Mouse (Mus musculus): ENCODE measurements around the gene Gm20388.

Gm20388 gene

DNA sequence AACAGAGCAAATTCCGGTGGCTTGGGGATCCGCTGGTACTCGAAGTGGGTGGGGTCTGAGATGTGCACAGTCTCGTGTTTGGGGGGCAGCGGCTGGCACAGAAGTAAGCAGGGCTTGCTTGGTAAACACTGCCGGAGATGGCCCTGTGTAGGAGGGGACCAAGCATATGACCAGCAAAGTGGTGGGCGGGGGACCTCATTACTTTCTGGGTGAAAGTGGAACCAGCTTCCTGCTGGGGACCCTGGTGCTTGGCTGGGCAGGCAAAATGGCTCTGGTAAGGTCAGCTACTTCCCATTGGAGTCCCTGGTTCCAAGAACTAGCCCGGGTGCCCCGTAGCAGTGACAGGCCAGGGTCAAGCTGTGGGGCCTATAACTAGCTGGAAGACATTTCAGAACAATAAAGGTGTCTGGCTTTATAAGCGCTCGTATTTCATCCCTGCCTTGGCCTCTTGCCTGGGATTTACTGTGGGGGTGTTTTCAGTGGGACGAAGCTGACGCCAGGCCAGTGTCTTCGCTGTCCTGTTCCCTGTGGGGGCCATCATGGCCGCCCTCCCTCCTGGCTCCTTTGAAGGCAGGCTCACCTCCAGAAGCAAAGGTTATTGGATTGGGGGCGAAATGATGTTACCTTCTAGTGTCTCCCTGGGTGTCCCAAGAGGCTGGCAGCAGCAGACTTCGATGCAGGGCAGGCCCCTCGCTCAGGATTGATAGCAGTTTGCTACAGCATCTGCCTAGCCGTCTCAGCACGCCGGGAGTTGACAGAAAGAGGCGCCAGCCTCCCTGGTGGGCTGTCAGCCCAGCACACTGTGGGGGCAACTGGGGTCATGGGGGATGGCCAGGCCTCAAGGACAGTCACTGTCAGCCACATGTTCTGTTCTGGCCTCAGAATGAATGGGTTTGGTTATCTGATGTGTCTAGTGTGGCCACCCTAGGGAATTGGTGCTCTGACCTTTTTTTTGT, 466.5 kb downstream of the Gm20388 start:
- DNase-seq: peak; percentile 79

DNA sequence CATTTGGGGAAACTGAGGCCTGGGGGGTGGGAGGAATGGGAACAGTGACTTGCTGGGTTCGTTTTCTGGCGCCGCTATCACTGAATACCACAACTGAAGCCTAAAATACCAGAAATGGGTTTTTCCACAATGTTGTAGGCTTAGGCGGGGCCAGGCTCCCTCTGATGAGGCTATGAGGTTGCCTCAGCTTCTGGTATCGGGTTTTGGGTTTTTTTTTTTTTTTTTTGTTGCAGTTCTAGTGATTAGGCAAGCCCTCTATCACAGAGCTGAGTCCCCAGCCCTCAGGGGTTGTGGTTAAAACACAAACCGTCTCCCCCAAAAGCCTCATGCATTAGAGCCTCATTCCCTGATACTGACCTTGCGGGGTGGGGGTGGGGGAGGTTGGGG, 467.2 kb downstream of the Gm20388 start:
- DNase-seq: no peak

DNA sequence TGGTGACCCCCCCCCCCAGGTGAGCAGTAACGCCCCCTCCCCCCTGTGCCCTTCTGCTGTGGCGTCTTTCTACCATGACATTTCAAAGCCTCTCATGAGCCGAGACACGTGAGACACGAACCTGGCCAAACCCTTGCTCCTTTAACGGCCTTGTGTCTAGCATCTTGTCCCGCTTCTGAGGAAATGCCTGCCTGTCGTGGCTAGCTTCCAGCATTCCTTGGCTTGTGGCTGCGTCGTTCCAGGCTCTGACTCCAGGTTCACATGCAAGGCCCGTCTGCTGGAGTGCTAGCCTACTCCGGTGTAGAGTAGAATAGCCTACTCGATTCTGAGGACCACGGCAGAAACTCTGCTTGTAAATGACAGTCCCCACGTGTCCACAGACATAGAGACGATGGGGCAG, 467.7 kb downstream of the Gm20388 start:
- DNase-seq: peak; percentile 72

DNA sequence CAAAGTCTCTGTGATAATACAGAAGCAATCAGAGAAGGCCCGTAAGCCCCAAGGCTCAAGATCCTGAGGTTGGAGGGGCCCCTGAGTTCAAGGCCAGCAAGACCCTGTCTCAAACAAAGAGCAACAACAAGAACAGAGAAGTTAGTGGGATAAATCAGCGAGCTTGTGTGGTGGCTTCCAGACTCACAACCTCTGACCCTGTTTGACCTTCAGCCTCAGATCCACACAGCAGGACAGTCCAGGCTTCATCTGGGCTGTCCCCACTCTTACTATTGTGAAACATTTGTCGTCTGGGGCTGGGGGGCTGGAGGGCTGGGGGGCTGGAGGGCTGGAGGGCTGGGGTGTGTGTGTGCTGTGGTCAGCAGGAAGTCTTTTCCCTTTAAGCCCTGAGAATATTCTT, 468.4 kb downstream of the Gm20388 start:
- DNase-seq: no peak

DNA sequence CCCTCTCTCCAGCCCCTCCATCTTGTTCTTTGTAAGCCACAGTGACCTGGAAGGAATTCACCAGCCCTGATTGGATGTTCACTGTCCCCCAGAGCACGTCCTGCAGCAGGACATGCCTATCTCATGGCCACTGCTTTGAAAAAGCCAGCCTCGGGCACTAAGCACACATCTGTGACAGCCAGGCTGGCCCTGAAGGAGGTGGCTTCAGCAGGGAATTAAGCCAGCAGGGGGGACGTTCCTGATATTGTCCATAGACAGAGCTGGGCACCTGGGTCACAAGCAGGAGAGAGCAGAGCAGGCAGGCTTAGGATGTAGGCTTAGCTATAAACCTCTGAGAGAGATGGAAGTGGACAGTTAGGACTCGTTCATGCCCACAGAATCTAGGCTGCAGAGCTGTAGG, 471.2 kb downstream of the Gm20388 start:
- DNase-seq: no peak

GRCm38 (mm10) chr8:120382436-120383203, 472.0 kb downstream of the Gm20388 start:
- DNase-seq: peak; percentile 70

DNA sequence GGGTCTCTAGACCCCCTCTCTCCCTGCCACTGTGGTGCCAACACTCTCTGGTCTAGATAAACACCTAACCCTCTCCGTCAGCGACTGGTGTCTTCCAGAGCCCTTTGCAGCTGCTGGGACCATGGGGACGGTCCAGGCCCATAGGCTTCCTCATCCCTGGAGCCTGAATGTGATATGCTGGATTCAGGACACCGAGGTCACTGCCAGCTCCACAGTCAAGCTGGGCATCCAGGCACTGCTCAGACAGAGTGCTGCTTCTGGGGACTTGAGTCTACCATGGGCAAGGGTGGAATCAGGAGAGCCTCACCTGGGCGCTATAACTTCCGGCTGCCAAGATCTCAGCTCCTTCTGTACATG, 472.5 kb downstream of the Gm20388 start:
- DNase-seq: no peak

DNA sequence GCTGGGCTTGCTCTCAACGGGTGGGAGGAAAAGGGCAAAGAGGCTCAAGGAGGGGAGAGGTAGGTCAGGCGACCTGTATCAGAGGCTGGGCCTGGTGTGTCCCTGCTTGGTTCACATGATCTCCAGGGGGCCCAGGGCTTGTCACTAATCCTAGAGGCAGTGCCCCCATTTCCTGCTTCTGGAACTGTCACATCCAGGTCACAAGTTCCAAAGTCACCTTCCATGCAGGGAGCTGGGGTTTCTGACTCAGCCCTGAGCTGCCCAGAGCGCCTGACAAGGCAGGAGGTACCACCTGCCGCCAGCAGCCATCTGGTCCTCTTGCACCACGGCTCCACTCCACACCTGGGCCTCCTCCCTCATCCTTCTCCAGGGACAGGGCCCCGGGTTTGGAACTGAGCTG, 473.1 kb downstream of the Gm20388 start:
- DNase-seq: no peak

- no peak for DNase-seq
Measured at GRCm38 (mm10) chr8:120384745-120385144, 474.1 kb downstream of the Gm20388 start.

GRCm38 (mm10) chr8:120388246-120388645, 477.6 kb downstream of the Gm20388 start:
- DNase-seq: no peak

DNA sequence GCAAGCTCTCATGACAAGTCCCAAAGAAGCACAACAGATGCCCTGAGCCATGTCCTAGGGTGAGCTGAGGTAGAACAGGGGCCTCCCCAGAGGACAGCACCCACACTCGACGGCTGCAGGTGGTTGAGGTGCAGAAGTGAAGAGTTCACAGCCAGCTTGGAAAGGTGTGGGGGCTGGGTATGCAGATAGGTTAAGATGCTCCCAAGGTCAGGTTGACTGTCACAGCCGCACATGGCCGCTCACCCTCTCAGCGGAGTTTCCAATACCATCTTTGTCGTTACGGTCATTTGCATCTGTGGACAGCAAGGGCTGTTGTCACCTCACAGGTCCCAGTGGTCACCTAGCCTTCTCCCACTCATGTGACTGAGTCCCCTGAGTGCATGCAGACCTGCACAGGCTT, 480.0 kb downstream of the Gm20388 start:
- DNase-seq: no peak

DNA sequence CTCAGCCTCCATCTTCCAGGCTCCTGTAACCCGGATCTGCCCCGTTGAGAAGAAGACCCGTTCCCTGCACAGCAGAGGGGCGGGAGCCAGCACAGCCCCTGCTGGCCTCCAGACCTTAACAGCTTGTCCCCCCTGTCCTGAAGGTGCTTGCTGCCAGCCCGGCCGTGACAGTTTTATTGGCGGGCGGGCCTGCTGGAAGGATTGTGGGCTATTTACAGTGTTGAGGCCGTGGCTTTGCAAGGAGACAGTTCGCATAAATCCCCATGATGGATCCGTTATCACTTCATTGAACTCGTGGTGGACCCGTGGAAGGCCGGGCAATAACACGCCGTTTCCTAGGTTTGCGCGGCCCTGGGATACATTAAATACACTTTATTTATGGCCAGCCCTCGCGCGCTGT, 481.2 kb downstream of the Gm20388 start:
- no peak for DNase-seq

DNA sequence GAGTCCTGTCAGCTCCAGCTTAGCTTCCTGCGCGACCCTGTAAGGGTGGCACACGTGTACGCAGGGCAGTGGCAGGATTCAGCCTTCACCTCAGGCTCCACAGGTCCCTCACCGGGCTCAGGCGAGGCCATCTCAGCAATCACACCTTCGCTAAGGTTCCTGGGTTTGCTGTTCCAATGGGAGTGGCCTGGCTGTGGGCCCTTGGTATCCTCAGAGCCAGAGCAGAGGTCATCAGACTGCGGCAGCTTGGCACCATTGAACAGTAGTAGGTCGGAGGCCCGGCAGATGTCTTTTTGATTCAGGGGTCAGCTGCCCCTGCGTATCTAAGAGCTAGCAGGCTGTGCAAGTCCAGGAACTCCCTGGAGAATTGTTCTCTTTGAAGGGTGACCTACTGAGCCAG, 482.4 kb downstream of the Gm20388 start:
- no peak for DNase-seq

DNA sequence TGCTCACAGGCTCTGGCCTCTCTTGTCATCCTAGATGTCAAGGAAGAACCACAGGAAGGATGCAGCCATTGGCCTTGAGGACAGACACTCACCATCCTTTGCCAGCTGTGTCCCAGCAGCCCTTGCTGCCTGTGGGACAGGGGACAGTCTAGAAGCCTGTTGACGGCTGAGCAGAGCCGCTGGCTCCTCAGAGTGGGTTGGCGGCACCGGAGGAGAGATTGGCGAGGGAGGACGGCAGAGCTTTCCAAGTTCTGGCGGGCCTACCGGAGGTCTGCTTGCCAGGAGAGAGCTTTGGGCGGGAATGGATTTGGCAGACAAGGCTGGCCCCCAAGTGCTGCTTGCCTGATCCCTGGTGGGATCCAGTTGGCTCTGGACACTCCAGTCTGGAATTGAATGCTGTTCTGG, 483.2 kb downstream of the Gm20388 start:
- DNase-seq: no peak

DNA sequence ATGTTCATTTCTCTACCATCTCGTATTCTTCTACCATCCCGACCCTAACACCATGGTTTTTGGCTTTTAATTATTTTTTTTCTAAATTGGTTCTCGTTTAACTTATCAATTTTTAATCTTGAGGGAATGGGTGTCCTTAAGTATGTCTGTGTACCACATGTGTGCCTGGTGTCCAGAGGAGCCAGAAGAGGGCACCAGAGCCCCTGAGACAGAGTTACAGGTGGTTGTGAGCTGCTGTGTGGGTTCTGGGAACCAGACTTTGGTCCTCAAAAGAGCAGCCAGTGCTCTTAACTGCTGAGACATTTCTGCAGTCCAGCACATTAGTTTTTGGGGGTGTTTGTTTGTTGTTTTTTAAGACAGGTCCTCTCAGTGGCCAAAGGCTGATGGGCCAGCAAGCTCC, 485.3 kb downstream of the Gm20388 start:
- no peak for DNase-seq

DNA sequence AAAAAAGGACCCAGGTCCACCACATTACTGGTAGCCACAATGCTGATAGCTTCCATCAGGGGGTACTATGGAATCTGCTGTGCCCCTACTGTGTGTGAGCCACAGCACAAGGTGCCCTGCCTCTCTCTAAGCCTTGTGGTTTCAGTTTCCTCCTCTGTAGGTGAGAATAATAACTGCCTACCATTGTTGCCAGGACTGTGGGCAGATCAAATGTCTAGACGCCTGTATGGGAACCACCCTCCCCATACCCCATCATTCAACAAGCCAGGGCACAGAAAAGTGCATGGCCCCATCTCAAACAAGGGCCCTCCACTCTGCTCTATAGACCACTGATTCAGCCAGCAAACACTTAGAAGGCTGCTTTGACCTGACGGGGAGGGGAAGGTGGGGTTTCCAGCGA, 486.1 kb downstream of the Gm20388 start:
- DNase-seq: no peak

- DNase-seq: no peak
Measured at GRCm38 (mm10) chr8:120397444-120398411, 487.1 kb downstream of the Gm20388 start.

- DNase-seq: no peak
Measured at GRCm38 (mm10) chr8:120399212-120399934, 488.7 kb downstream of the Gm20388 start.

DNA sequence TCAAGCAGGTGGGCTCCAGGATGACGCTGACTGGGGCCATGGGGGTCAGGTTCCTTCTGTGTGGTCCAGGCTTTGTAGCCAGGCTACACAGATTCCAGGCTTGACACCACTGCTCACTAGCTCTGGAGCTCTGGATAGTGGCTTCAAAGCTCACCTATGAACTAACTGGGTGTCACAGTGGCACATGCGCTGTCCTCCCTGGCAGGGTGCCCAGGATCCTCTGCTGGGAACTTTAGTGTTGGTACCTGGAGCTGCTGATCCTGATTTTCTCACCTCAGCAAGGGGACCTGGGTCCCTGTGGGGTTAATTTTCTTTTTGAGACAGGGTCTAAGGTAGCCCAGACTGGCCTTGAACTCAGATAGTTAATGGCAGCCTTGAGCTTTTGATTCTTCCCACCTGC, 490.6 kb downstream of the Gm20388 start:
- DNase-seq: no peak

- no peak for DNase-seq
Measured at GRCm38 (mm10) chr8:120401712-120402111, 491.1 kb downstream of the Gm20388 start.

DNA sequence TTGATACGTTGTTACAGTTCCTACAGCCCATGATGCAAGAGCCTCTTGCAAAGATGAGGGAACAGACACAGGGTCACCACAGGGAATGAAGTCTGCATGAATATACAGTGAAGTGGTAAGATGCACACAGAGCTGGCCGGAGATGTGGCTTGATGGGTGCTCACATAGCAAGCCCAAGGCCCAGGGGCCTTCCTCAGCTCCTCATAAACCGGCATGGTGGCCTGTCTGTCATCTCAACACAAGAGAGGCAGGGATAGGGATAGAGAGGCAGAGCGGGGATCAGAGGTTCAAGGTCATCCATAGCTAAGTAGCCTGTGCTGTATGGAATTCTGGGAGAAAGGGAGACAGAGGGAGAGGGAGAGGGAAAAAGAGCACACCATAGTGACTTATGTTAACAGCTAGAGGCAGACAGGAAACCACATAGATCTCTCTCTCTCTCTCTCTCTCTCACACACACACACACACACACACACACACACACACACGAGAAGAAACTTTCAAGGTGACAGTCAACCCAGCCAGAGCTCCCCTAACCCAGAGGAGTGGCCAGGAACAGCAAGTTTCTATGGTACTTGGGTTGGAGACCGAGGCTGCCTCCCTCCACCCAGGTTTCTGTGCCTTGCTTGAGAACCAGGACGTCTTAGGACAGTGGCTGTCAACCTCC, 493.1 kb downstream of the Gm20388 start:
- DNase-seq: no peak

DNA sequence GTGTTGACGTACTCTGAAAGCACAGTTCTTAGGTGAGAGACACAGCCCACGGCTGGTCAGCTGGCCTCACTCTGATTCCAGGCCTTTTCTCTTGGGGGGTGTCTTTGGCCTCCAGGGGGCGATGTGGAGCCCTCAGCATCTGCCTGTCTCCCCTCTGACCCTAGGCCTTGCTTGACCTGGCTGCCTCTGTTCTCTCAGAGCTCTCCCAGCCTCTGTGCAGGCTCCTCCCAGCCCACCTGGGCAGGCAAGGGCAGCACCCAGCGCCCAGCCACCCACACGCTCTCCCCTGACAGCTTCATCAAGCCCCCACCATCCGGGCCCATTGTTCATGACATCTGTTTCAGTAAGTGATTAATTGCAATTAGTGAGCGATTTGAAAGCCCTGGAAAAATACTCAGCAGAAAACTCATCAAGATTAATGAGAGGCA, 494.0 kb downstream of the Gm20388 start:
- DNase-seq: peak; percentile 71
